Mouse (Mus musculus): ENCODE data around the gene Babam2. TPM values are rescaled to one million over a fixed set of nuclear protein-coding genes. Genes with fewer than 3 reads are reported as not detected.
"Not testable (repeated sequence)": the region's sequence is repeated elsewhere in the genome, so short reads cannot be mapped to it uniquely, and the experiment has no call there.

The Babam2 gene
- polyA plus RNA-seq, 1 experiment = 92.8 TPM

GRCm38 (mm10) chr5:31792863-31793262 lies 95.4 kb downstream of the Babam2 start:
- Histone ChIP-seq H3K4me1 (ENCODE audit: control insufficient read depth, insufficient read depth, low read length) (peaks cover 1% of the 10 kb centered on the region), H3K9me3 (replicated peaks; ENCODE audit: control insufficient read depth, insufficient read depth, low read length, poor library complexity, severe bottlenecking) (no peaks in the 10 kb centered on the region), H3K27ac (ENCODE audit: insufficient read depth, low read length) (no peak overlapping the region), H3K36me3 (ENCODE audit: control insufficient read depth, insufficient read depth, low read length, poor library complexity, severe bottlenecking) (no peaks in the 10 kb centered on the region), H3K9ac (ENCODE audit: low read depth, poor library complexity, severe bottlenecking) (no peak overlapping the region), H3K4me3 (ENCODE audit: low read depth, low read length) (no peak overlapping the region), H3K27me3 (ENCODE audit: control insufficient read depth, insufficient read depth, low read length, poor library complexity, severe bottlenecking) (no peaks in the 10 kb centered on the region)
- TF ChIP-seq POLR2A (IDR thresholded peaks at IDR 0.05; ENCODE audit: insufficient read depth, low read length) (no peak), EP300 (IDR thresholded peaks at IDR 0.05; ENCODE audit: insufficient read depth, low read depth, low read length) (no peak), CTCF (IDR thresholded peaks at IDR 0.05; ENCODE audit: low read depth, low read length) (no peak)

GRCm38 (mm10) chr5:31795414-31795813 lies 97.9 kb downstream of the Babam2 start:
- Histone ChIP-seq H3K27ac (ENCODE audit: insufficient read depth, low read length) (no peak overlapping the region), H3K27me3 (ENCODE audit: control insufficient read depth, insufficient read depth, low read length, poor library complexity, severe bottlenecking) (no peaks in the 10 kb centered on the region), H3K4me1 (ENCODE audit: control insufficient read depth, insufficient read depth, low read length) (peaks cover 1% of the 10 kb centered on the region), H3K4me3 (ENCODE audit: low read depth, low read length) (no peak overlapping the region), H3K36me3 (ENCODE audit: control insufficient read depth, insufficient read depth, low read length, poor library complexity, severe bottlenecking) (no peaks in the 10 kb centered on the region), H3K9ac (ENCODE audit: low read depth, poor library complexity, severe bottlenecking) (no peak overlapping the region), H3K9me3 (replicated peaks; ENCODE audit: control insufficient read depth, insufficient read depth, low read length, poor library complexity, severe bottlenecking) (no peaks in the 10 kb centered on the region)
- no peak for TF ChIP-seq CTCF (IDR thresholded peaks at IDR 0.05; ENCODE audit: low read depth, low read length)
- no peak for TF ChIP-seq EP300 (IDR thresholded peaks at IDR 0.05; ENCODE audit: insufficient read depth, low read depth, low read length)
- no peak for TF ChIP-seq POLR2A (IDR thresholded peaks at IDR 0.05; ENCODE audit: insufficient read depth, low read length)

GRCm38 (mm10) chr5:31796979-31797378 lies 99.5 kb downstream of the Babam2 start:
- TF ChIP-seq POLR2A (IDR thresholded peaks at IDR 0.05; ENCODE audit: insufficient read depth, low read length) (no peak), EP300 (IDR thresholded peaks at IDR 0.05; ENCODE audit: insufficient read depth, low read depth, low read length) (no peak), CTCF (IDR thresholded peaks at IDR 0.05; ENCODE audit: low read depth, low read length) (no peak)

GRCm38 (mm10) chr5:31804211-31804610 lies 106.7 kb downstream of the Babam2 start:
- H3K4me1 ChIP-seq (ENCODE audit: control insufficient read depth, insufficient read depth, low read length); H3K36me3 ChIP-seq (ENCODE audit: control insufficient read depth, insufficient read depth, low read length, poor library complexity, severe bottlenecking); H3K27me3 ChIP-seq (ENCODE audit: control insufficient read depth, insufficient read depth, low read length, poor library complexity, severe bottlenecking); H3K9me3 ChIP-seq (replicated peaks; ENCODE audit: control insufficient read depth, insufficient read depth, low read length, poor library complexity, severe bottlenecking); H3K4me3 ChIP-seq (ENCODE audit: low read depth, low read length): not testable (repeated sequence)
- Histone ChIP-seq H3K27ac (ENCODE audit: insufficient read depth, low read length) (peak overlapping the region; percentile 78), H3K9ac (ENCODE audit: low read depth, poor library complexity, severe bottlenecking) (0 out of 2 replicates have a peak overlapping the region, but pooled peaks have one; percentile 48)

More at GRCm38 (mm10) chr5:31796979-31797378, 99.5 kb downstream of the Babam2 start:
- Histone ChIP-seq H3K9ac (ENCODE audit: low read depth, poor library complexity, severe bottlenecking) (no peak overlapping the region), H3K27ac (ENCODE audit: insufficient read depth, low read length) (no peak overlapping the region), H3K9me3 (replicated peaks; ENCODE audit: control insufficient read depth, insufficient read depth, low read length, poor library complexity, severe bottlenecking) (no peaks in the 10 kb centered on the region), H3K4me1 (ENCODE audit: control insufficient read depth, insufficient read depth, low read length) (peaks cover 1% of the 10 kb centered on the region), H3K27me3 (ENCODE audit: control insufficient read depth, insufficient read depth, low read length, poor library complexity, severe bottlenecking) (no peaks in the 10 kb centered on the region), H3K4me3 (ENCODE audit: low read depth, low read length) (no peak overlapping the region), H3K36me3 (ENCODE audit: control insufficient read depth, insufficient read depth, low read length, poor library complexity, severe bottlenecking) (no peaks in the 10 kb centered on the region)

GRCm38 (mm10) chr5:31804751-31805150 lies 107.3 kb downstream of the Babam2 start:
- Histone ChIP-seq H3K27me3 (ENCODE audit: control insufficient read depth, insufficient read depth, low read length, poor library complexity, severe bottlenecking) (no peaks in the 10 kb centered on the region), H3K9ac (ENCODE audit: low read depth, poor library complexity, severe bottlenecking) (0 out of 2 replicates have a peak overlapping the region, but pooled peaks have one; percentile 48), H3K9me3 (replicated peaks; ENCODE audit: control insufficient read depth, insufficient read depth, low read length, poor library complexity, severe bottlenecking) (no peaks in the 10 kb centered on the region), H3K36me3 (ENCODE audit: control insufficient read depth, insufficient read depth, low read length, poor library complexity, severe bottlenecking) (no peaks in the 10 kb centered on the region), H3K4me3 (ENCODE audit: low read depth, low read length) (no peak overlapping the region), H3K27ac (ENCODE audit: insufficient read depth, low read length) (no peak overlapping the region), H3K4me1 (ENCODE audit: control insufficient read depth, insufficient read depth, low read length) (peaks cover 2% of the 10 kb centered on the region)
- TF ChIP-seq POLR2A (IDR thresholded peaks at IDR 0.05; ENCODE audit: insufficient read depth, low read length) (no peak), CTCF (IDR thresholded peaks at IDR 0.05; ENCODE audit: low read depth, low read length) (no peak), EP300 (IDR thresholded peaks at IDR 0.05; ENCODE audit: insufficient read depth, low read depth, low read length) (no peak)

- Histone ChIP-seq H3K27ac (ENCODE audit: insufficient read depth, low read length) (no peak overlapping the region), H3K9me3 (replicated peaks; ENCODE audit: control insufficient read depth, insufficient read depth, low read length, poor library complexity, severe bottlenecking) (no peaks in the 10 kb centered on the region), H3K27me3 (ENCODE audit: control insufficient read depth, insufficient read depth, low read length, poor library complexity, severe bottlenecking) (no peaks in the 10 kb centered on the region), H3K9ac (ENCODE audit: low read depth, poor library complexity, severe bottlenecking) (no peak overlapping the region), H3K4me3 (ENCODE audit: low read depth, low read length) (no peak overlapping the region), H3K4me1 (ENCODE audit: control insufficient read depth, insufficient read depth, low read length) (peaks cover 2% of the 10 kb centered on the region), H3K36me3 (ENCODE audit: control insufficient read depth, insufficient read depth, low read length, poor library complexity, severe bottlenecking) (no peaks in the 10 kb centered on the region)
- TF ChIP-seq CTCF (IDR thresholded peaks at IDR 0.05; ENCODE audit: low read depth, low read length) (no peak), EP300 (IDR thresholded peaks at IDR 0.05; ENCODE audit: insufficient read depth, low read depth, low read length) (no peak), POLR2A (IDR thresholded peaks at IDR 0.05; ENCODE audit: insufficient read depth, low read length) (no peak)
Observed at GRCm38 (mm10) chr5:31807312-31807711, 109.8 kb downstream of the Babam2 start.
